Mouse (Mus musculus): Measurements from ENCODE around the gene Esp34.

Esp34 gene

DNA sequence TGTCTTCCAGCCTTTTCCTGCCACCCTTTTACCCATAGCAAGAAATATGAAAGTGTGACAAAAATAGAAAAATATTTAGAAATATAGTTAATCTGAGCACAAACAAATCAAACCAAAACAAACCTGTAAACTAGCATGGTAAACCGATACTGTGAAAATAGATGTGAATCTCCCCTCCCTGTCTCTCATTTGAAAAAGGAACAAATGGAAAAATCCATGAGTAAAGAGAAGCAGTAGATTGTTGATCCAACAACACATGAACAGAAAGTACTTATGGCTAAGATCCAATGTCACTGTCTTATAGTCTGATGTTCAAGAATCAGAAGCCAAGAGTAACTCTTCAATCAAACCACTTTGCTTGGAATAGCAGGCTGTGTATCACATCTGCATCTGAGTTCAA is at the start of gene Esp34:
TSS of gene Esp34 (plus strand) at position 301 of the 400 bp plus-strand sequence.
- no peak for DNase-seq (ENCODE audit: low read depth, low spot score)

DNA sequence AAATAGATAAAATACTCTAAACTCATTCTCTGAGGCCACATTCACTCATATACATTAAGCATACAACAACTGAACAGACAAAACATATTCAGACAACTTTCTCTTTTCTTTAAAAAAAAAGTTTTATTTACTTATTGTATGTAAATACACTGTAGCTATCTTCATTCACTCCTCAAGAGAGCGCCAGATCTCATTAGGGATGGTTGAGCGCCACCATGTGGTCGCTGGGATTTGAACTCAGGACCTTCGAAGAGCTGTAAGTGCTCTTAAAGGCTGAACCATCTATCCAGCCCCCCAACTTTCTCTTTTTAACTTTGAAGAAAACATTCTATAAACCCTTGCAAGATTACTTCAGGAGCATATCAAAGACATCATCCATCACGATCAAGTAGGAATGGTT is 8.5 kb downstream of the Esp34 start:
- no peak for DNase-seq (ENCODE audit: low read depth, low spot score)
